Mouse (Mus musculus): ENCODE data around the gene Gm49450.

Gm49450 gene

GRCm38 (mm10) chr15:98887526-98887925, 65.8 kb downstream of the Gm49450 start:
- DNase-seq: no peak

- DNase-seq: no peak
Observed at GRCm38 (mm10) chr15:98886667-98887387, 66.5 kb downstream of the Gm49450 start.

GRCm38 (mm10) chr15:98884106-98884505, 69.2 kb downstream of the Gm49450 start:
- no peak for DNase-seq

GRCm38 (mm10) chr15:98883661-98884060, 69.7 kb downstream of the Gm49450 start:
- DNase-seq: no peak
